Mouse (Mus musculus): ENCODE data around the gene Trrap. TPM values are rescaled to one million over a fixed set of nuclear protein-coding genes. Genes with fewer than 3 reads are reported as not detected.

Gene Trrap
- polyA plus RNA-seq, 1 experiment from 2014 or later = 57.6 TPM

DNA sequence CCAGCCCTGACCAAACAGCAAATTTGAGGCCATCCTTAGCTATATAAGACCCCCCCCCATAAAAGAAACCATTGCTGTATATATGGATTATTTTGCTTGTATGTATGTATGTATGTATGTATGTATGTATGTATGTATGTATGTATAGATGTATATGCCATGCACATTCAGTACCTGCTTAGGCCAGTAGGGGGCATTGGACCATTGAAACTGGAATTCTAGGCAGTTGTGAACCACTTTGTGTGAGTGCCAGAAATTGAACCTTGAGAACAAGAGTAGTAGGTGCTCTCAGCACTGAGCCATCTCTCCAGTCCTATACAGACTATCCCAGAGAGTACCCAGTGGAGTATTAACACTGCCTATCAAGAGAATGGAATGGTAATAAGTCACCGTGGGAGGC lies 104.2 kb downstream of the Trrap start:
- WGBS = 93% methylated on average over 1 of the region's 1 CpGs
- ATAC-seq (ENCODE audit: insufficient read depth, low FRiP score) = no peak
- Histone ChIP-seq H3K4me1 (ENCODE audit: control insufficient read depth, insufficient read depth, low read length) (no peaks in the 10 kb centered on the region), H3K9me3 (replicated peaks; ENCODE audit: control insufficient read depth, low read length) (no peaks in the 10 kb centered on the region), H3K36me3 (ENCODE audit: control insufficient read depth, insufficient read depth, low read length) (no peaks in the 10 kb centered on the region), H3K27me3 (ENCODE audit: control insufficient read depth, insufficient read depth, low read length) (no peaks in the 10 kb centered on the region), H3K4me2 (ENCODE audit: low read depth, low read length) (no peak overlapping the region), H3K27ac (ENCODE audit: low read length) (no peak overlapping the region), H3K4me3 (replicated peaks; ENCODE audit: low read length) (no peak overlapping the region), H3K9ac (ENCODE audit: low read length) (no peak overlapping the region)

DNA sequence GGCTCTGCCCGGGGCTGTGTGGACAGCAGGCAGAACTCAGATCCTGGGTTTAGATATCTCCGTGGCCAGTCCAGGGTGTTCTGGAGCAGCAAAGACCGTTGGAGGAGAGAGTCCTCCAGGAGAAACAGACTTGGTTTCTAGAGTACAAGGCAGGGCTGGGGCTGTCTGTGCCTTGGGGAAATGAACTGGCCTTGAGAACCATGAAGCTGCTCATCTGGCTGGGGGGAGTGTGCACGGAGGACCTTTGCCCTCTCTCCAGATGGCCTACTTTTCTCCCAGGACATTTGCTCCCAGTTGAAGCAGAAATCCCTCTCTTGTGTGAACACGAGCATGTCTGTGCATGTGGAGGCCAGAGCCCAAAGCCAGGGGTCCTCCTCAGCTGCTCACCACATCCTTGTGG lies 104.8 kb downstream of the Trrap start:
- no peaks in the 10 kb centered on the region for H3K36me3 ChIP-seq (ENCODE audit: control insufficient read depth, insufficient read depth, low read length)
- ATAC-seq (ENCODE audit: insufficient read depth, low FRiP score) = no peak
- WGBS = 73% methylated on average over 5 of the region's 5 CpGs
- H3K27ac ChIP-seq (ENCODE audit: low read length) = no peak overlapping the region
- H3K4me1 ChIP-seq (ENCODE audit: control insufficient read depth, insufficient read depth, low read length) = no peaks in the 10 kb centered on the region
- no peaks in the 10 kb centered on the region for H3K27me3 ChIP-seq (ENCODE audit: control insufficient read depth, insufficient read depth, low read length)
- H3K9me3 ChIP-seq (replicated peaks; ENCODE audit: control insufficient read depth, low read length) = no peaks in the 10 kb centered on the region
- H3K9ac ChIP-seq (ENCODE audit: low read length) = no peak overlapping the region
- H3K4me3 ChIP-seq (replicated peaks; ENCODE audit: low read length) = no peak overlapping the region
- H3K4me2 ChIP-seq (ENCODE audit: low read depth, low read length) = no peak overlapping the region

DNA sequence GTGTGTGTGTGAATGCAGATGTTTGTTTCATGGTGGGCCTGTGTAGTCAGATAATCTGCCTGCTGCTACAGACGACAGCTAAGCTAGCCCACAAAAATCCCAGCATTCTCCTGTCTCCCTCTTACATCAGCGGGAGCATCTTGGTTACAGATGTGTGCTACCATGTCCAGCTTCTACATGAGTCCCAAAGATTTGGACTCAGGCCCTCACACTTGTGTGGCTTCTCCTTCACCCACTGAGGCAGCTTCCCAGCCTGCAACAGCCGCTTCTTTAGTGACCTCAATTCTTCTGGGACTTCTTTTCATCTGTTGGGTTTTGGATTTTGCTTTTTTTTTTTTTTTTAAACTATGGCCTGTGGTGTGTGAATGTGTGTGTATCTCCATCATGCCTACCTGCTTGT lies 105.3 kb downstream of the Trrap start:
- Histone ChIP-seq H3K27ac (ENCODE audit: low read length) (no peak overlapping the region), H3K9me3 (replicated peaks; ENCODE audit: control insufficient read depth, low read length) (no peaks in the 10 kb centered on the region), H3K36me3 (ENCODE audit: control insufficient read depth, insufficient read depth, low read length) (no peaks in the 10 kb centered on the region), H3K4me3 (replicated peaks; ENCODE audit: low read length) (no peak overlapping the region), H3K27me3 (ENCODE audit: control insufficient read depth, insufficient read depth, low read length) (no peaks in the 10 kb centered on the region), H3K4me2 (ENCODE audit: low read depth, low read length) (no peak overlapping the region), H3K9ac (ENCODE audit: low read length) (no peak overlapping the region), H3K4me1 (ENCODE audit: control insufficient read depth, insufficient read depth, low read length) (no peaks in the 10 kb centered on the region)
- WGBS = 72% methylated on average over 3 of the region's 3 CpGs
- no peak for ATAC-seq (ENCODE audit: insufficient read depth, low FRiP score)

DNA sequence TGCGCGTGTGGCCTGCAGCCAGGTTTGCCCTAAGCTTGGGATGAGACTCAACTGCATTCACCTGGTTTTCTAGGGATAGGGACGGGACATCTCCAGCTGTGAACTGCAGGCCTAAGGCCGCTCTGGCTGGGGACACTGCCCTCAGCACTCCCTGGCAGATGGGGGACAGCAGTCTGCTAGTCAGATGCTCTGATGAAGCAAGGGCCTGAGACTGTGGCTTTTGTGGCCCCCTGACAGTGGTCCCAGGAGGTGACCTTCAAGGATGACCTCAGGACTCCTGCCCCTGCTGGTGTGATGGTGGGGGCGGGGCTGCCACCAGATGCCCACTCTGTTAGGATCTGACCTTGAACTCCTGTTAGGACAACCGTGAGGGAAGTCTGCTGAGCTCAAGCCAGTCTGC lies 107.7 kb downstream of the Trrap start:
- no peak overlapping the region for H3K4me2 ChIP-seq (ENCODE audit: low read depth, low read length)
- 0 out of 2 replicates have a peak, but pooled peaks cover 5% of the 10 kb centered on the region for H3K36me3 ChIP-seq (ENCODE audit: control insufficient read depth, insufficient read depth, low read length)
- H3K4me1 ChIP-seq (ENCODE audit: control insufficient read depth, insufficient read depth, low read length) = no peaks in the 10 kb centered on the region
- no peaks in the 10 kb centered on the region for H3K9me3 ChIP-seq (replicated peaks; ENCODE audit: control insufficient read depth, low read length)
- H3K9ac ChIP-seq (ENCODE audit: low read length) = no peak overlapping the region
- no peak overlapping the region for H3K27ac ChIP-seq (ENCODE audit: low read length)
- ATAC-seq (ENCODE audit: insufficient read depth, low FRiP score) = no peak
- 84% methylated on average over 6 of the region's 6 CpGs for WGBS
- no peak overlapping the region for H3K4me3 ChIP-seq (replicated peaks; ENCODE audit: low read length)
- H3K27me3 ChIP-seq (ENCODE audit: control insufficient read depth, insufficient read depth, low read length) = no peaks in the 10 kb centered on the region

DNA sequence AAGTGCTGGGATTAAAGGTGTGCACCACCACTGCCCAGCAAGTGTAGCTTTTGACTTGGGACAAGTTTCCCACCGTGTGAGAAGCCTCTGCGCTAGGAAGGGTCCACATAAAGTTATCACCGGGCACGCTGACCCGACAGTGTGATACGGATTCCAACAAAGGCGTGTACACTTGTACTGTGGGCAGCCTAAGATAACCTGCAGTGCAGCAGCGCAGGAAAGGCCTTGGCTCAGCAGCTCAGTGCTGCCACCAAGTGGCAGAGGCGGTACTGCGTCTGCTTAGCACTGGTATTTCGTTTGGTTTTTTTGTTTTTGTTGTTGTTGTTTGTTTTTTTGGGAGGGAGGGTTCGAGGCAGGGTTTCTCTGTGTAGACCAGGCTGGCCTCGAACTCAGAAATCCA lies 108.4 kb downstream of the Trrap start:
- H3K27me3 ChIP-seq (ENCODE audit: control insufficient read depth, insufficient read depth, low read length) = no peaks in the 10 kb centered on the region
- H3K27ac ChIP-seq (ENCODE audit: low read length) = no peak overlapping the region
- no peak overlapping the region for H3K4me3 ChIP-seq (replicated peaks; ENCODE audit: low read length)
- no peak overlapping the region for H3K4me2 ChIP-seq (ENCODE audit: low read depth, low read length)
- no peaks in the 10 kb centered on the region for H3K4me1 ChIP-seq (ENCODE audit: control insufficient read depth, insufficient read depth, low read length)
- WGBS = 10% methylated on average over 13 of the region's 13 CpGs
- H3K9me3 ChIP-seq (replicated peaks; ENCODE audit: control insufficient read depth, low read length) = no peaks in the 10 kb centered on the region
- ATAC-seq (ENCODE audit: insufficient read depth, low FRiP score) = no peak
- 0 out of 2 replicates have a peak, but pooled peaks cover 5% of the 10 kb centered on the region for H3K36me3 ChIP-seq (ENCODE audit: control insufficient read depth, insufficient read depth, low read length)
- no peak overlapping the region for H3K9ac ChIP-seq (ENCODE audit: low read length)

DNA sequence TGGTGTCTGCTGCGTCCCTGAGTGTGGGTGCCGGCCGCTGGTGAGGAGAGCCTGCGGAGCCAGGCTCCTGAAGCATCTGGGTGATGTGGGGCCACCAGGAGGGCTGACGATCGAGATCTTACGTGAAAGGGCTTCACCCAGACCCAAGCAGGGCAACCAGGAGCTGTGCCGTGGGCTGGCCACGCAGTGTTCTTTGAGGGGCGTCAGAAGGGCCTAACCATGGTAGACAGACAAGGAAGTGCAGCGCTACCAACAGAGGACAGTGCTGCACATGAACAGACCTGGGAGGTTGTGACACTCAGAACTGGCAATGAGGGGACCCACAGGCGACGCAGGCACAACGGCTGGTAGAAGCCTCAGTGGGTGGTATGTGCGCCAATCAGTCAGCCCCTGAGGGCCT lies 109.5 kb downstream of the Trrap start:
- Histone ChIP-seq H3K9me3 (replicated peaks; ENCODE audit: control insufficient read depth, low read length) (no peaks in the 10 kb centered on the region), H3K27me3 (ENCODE audit: control insufficient read depth, insufficient read depth, low read length) (no peaks in the 10 kb centered on the region), H3K4me1 (ENCODE audit: control insufficient read depth, insufficient read depth, low read length) (no peaks in the 10 kb centered on the region), H3K27ac (ENCODE audit: low read length) (no peak overlapping the region), H3K4me3 (replicated peaks; ENCODE audit: low read length) (no peak overlapping the region), H3K36me3 (ENCODE audit: control insufficient read depth, insufficient read depth, low read length) (0 out of 2 replicates have a peak, but pooled peaks cover 12% of the 10 kb centered on the region), H3K4me2 (ENCODE audit: low read depth, low read length) (no peak overlapping the region), H3K9ac (ENCODE audit: low read length) (no peak overlapping the region)
- ATAC-seq (ENCODE audit: insufficient read depth, low FRiP score) = no peak
- 89% methylated on average over 15 of the region's 15 CpGs for WGBS

DNA sequence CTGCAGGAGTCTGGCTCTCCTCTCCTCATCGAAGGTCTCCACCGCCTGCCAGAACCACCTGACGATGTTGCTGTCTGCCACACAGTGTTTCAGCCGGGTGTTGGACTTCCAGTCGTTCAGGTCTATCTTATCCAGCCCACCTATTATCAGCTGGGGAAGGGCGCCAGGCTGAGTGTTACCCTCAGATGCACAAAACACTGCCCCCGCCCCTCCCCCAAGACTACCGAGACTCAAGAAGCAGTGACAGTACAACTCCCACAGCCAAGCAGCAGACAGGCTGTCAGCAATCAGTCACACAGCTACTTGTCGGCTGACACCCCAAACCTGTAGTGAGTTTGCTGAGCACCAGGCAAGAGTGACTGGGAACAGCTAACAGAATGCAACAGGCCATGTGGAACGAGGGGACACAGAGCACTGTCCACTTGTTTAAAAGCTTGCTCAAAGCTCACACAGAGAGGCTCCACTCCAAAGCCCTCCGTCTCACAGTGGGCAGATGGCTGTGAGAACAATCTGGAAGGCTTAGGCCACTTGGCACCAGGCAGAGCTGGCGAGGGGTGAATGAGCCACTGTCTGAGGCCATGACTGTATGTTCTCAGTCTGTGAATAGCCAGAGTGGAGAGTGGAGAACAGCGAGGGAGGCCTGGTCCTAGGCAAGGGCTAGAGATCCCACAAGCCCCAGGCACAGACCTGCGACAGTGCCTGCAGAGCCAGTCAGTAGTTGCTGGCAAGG lies 114.3 kb downstream of the Trrap start:
- H3K27me3 ChIP-seq (ENCODE audit: control insufficient read depth, insufficient read depth, low read length) = no peaks in the 10 kb centered on the region
- no peak overlapping the region for H3K9ac ChIP-seq (ENCODE audit: low read length)
- H3K4me1 ChIP-seq (ENCODE audit: control insufficient read depth, insufficient read depth, low read length) = no peaks in the 10 kb centered on the region
- H3K9me3 ChIP-seq (replicated peaks; ENCODE audit: control insufficient read depth, low read length) = no peaks in the 10 kb centered on the region
- H3K4me2 ChIP-seq (ENCODE audit: low read depth, low read length) = no peak overlapping the region
- H3K27ac ChIP-seq (ENCODE audit: low read length) = no peak overlapping the region
- no peak overlapping the region for H3K4me3 ChIP-seq (replicated peaks; ENCODE audit: low read length)
- ATAC-seq (ENCODE audit: insufficient read depth, low FRiP score) = no peak
- 79% methylated on average over 14 of the region's 14 CpGs for WGBS
- peaks cover 22% of the 10 kb centered on the region for H3K36me3 ChIP-seq (ENCODE audit: control insufficient read depth, insufficient read depth, low read length)

DNA sequence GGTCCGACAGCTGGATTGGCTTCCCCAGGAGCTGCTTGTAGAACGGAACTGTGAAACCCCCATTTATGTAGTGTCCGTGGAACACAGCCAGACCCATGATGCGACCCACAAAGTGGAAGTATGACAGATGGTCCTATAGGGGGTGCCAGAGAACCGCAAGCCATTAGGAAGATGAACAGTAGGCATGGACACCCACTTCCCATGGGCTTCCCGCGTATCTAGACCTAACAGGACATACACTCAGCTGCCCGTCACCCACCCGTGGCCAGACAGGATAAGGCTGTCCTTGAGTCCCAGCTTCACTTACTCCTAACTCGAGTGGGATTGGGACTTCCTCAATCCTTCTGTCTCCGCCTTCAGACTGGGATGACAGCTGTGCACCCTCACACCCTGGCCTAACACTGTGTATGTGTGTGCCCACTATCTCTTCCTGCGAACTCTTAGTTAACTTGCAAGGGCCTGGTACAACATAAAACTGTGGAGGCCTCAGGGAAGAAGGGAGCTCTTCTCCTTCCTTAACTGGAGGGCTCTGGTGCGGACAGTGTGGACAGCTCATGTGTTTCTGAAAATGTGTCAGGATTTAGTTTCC lies 117.2 kb downstream of the Trrap start:
- Histone ChIP-seq H3K9ac (ENCODE audit: low read length) (no peak overlapping the region), H3K4me1 (ENCODE audit: control insufficient read depth, insufficient read depth, low read length) (no peaks in the 10 kb centered on the region), H3K27me3 (ENCODE audit: control insufficient read depth, insufficient read depth, low read length) (no peaks in the 10 kb centered on the region), H3K4me2 (ENCODE audit: low read depth, low read length) (no peak overlapping the region), H3K36me3 (ENCODE audit: control insufficient read depth, insufficient read depth, low read length) (peaks cover 38% of the 10 kb centered on the region), H3K27ac (ENCODE audit: low read length) (no peak overlapping the region), H3K9me3 (replicated peaks; ENCODE audit: control insufficient read depth, low read length) (no peaks in the 10 kb centered on the region; the same call in 1 of the 2 replicates), H3K4me3 (replicated peaks; ENCODE audit: low read length) (no peak overlapping the region)
- 76% methylated on average over 13 of the region's 13 CpGs for WGBS
- 0 out of 2 replicates have a peak, but pooled peaks have one; percentile 35 for ATAC-seq (ENCODE audit: insufficient read depth, low FRiP score)

DNA sequence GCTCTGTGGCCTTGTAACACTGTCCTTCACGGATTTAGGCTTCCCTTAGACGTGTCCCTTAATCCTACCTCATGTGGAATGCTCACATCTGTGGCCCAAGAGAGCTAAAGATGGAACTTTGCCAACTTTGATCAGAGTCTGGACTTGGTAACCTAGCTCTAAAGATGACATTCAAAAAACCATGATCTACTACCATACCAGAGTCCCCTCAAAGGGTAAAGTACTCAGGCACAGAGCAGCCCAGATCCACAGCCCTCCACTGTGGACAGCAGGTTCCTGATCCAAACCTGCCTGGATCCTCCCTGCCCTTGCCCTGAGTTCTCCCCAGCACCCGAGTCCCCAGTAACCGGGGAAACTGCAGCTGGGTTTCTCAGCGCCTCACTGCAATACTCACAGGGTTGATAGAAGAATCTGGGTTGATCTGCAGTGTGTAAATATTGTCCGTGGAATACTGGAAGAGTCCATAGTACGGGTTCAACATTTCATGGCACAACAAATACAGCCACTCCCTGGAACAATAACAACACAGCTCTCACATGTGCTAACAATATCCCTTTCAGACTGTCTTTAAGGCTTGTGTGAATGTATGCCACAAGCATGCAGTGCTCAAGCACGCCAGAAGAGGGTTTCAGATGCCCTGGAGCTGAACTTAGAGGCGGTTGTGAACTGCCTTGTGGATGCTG lies 118.6 kb downstream of the Trrap start:
- Histone ChIP-seq H3K4me1 (ENCODE audit: control insufficient read depth, insufficient read depth, low read length) (no peaks in the 10 kb centered on the region), H3K4me2 (ENCODE audit: low read depth, low read length) (no peak overlapping the region), H3K27me3 (ENCODE audit: control insufficient read depth, insufficient read depth, low read length) (no peaks in the 10 kb centered on the region), H3K27ac (ENCODE audit: low read length) (no peak overlapping the region), H3K9ac (ENCODE audit: low read length) (no peak overlapping the region), H3K4me3 (replicated peaks; ENCODE audit: low read length) (no peak overlapping the region), H3K9me3 (replicated peaks; ENCODE audit: control insufficient read depth, low read length) (no peaks in the 10 kb centered on the region; the same call in 1 of the 2 replicates), H3K36me3 (ENCODE audit: control insufficient read depth, insufficient read depth, low read length) (peaks cover 41% of the 10 kb centered on the region)
- no peak for ATAC-seq (ENCODE audit: insufficient read depth, low FRiP score)
- 81% methylated on average over 9 of the region's 9 CpGs for WGBS
